Mouse (Mus musculus) forebrain, postnatal 0 days (tissue): ENCODE results near the gene Ift81. TPM values are rescaled to one million over a fixed set of nuclear protein-coding genes. Genes with fewer than 3 reads are reported as not detected.
"Not testable (repeated sequence)": the region's sequence is repeated elsewhere in the genome, so short reads cannot be mapped to it uniquely, and the experiment has no call there.

ENCODE experiments used
- ATAC-seq: fragments of 200-750 bp; cut with Nextera tagmentation; 2 replicates; pipeline ENCODE4 v1.8.0; 2017; ENCODE audit warnings: mild to moderate bottlenecking, moderate library complexity
- DNase-seq: peaks from one replicate; pipeline ENCODE4 v3.0.0-alpha.2; 2015
- H3K27ac ChIP-seq: fragments of 300-500 bp; sonication (generic); 2 replicates; pipeline ENCODE4 v1.5.1; 2014; ENCODE audit warnings: low read depth, mild to moderate bottlenecking, antibody characterized with exemption, low read length, moderate library complexity, mixed read lengths
- H3K27me3 ChIP-seq: fragments of 300-500 bp; sonication (generic); 2 replicates; pipeline ENCODE4 v1.6.1; 2014; ENCODE audit warnings: mild to moderate bottlenecking, low read length, mixed read lengths; ENCODE audit not compliant: insufficient read depth
- H3K36me3 ChIP-seq: fragments of 300-500 bp; sonication (generic); 2 replicates; pipeline ENCODE4 v1.6.1; 2014; ENCODE audit warnings: mild to moderate bottlenecking, moderate library complexity; ENCODE audit not compliant: insufficient read depth
- H3K4me1 ChIP-seq: fragments of 300-500 bp; sonication (generic); 2 replicates; pipeline ENCODE4 v1.6.1; 2014; ENCODE audit warnings: antibody characterized with exemption; ENCODE audit not compliant: insufficient read depth
- H3K4me2 ChIP-seq: fragments of 300-500 bp; sonication (generic); 2 replicates; pipeline ENCODE4 v1.6.1; 2014; ENCODE audit warnings: low read depth, mild to moderate bottlenecking, moderate library complexity
- H3K4me3 ChIP-seq: fragments of 300-500 bp; sonication (generic); 2 replicates; pipeline ENCODE4 v1.5.1; 2014; ENCODE audit warnings: low read depth, low read length, mixed read lengths
- H3K9ac ChIP-seq: fragments of 300-500 bp; sonication (generic); 2 replicates; pipeline ENCODE4 v1.6.1; 2014; ENCODE audit warnings: mild to moderate bottlenecking
- H3K9me3 ChIP-seq: fragments of 300-500 bp; sonication (generic); 2 replicates; pipeline ENCODE4 v1.6.1; 2016; ENCODE audit warnings: low read length
- CTCF ChIP-seq: sonication (generic); IDR thresholded peaks from 2 replicates; pipeline ENCODE4 v1.5.1; 2016; ENCODE audit warnings: antibody characterized with exemption, control low read depth, low read depth
- WGBS: fragments of 180-500 bp; shearing (Covaris S2); extraction: QIAGEN DNeasy Blood & Tissue Kit; methylation state at CpG from one replicate; pipeline ENCODE4 v1.1.7; 2014; 5-methylcytosine and 5-hydroxymethylcytosine counted together
- polyA plus RNA-seq: library from polyadenylated mRNA; unstranded; fragments of >200 nt; fragmentation: Nextera tagmentation; extraction: Ambion mirVana; gene quantifications from 2 replicates; pipeline ENCODE4 v1.2.1, GENCODE M21; 2015
- total RNA-seq: library from RNA; depleted of rRNA; stranded (reverse); fragments of >200 nt; gene quantifications from 2 replicates; pipeline ENCODE4 v1.2.3, GENCODE M21; 2014

The Ift81 gene
- total and polyA plus RNA-seq, 2 experiments from 2014 or later: 48.1 to 67.0 TPM

DNA sequence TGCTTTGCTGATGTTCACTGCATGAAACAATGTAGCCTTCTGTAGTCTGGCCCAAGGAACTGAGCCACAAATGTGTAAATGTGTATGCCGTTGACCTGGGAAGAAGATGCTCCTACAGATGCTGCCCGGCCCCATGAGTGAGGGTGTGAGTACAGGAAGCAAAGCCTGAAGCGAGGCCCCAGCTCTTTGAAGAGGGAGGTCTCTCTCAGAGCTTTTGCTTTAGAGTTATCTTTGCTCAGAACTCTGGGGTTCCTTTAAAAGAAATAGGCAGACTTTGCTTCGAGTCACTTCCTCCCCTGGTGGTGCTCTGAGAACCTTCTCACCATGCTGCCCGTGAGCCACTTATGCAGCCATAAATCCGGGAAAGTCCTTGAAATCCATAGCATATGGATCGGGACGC, 35.8 kb upstream of the Ift81 start:
- Histone ChIP-seq H3K9me3 (no peaks in the 10 kb centered on the region), H3K4me1 (peaks cover 11% of the 10 kb centered on the region; the same call in 1 of the 2 replicates), H3K9ac (no peak overlapping the region), H3K36me3 (no peaks in the 10 kb centered on the region), H3K4me3 (no peak overlapping the region), H3K27ac (no peak overlapping the region), H3K4me2 (no peak overlapping the region), H3K27me3 (no peaks in the 10 kb centered on the region)
- ATAC-seq (no peak), DNase-seq (no peak)
- WGBS: 86% methylated on average over 8 of the region's 8 CpGs
- no peak for TF ChIP-seq CTCF

DNA sequence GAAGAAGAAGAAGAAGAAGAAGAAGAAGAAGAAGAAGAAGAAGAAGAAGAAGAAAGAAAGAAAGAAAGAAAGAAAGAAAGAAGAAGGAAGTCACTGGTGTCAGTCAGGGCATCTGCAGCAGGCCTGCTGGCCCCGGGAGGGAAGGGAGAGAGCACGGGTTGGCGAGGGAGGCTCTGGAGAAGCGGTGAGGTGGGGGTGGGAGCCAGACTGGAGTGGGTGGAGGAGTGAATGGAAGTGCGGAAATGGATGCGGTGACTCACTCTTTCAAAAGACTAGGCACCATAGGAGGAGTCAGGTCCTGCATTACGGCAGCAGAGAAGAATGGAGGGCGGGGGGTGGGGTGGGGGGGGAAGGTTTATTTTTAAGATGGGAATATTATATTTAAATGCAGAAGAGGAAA, 34.9 kb upstream of the Ift81 start:
- no peak overlapping the region for H3K27ac ChIP-seq
- 84% methylated on average over 8 of the region's 8 CpGs for WGBS
- H3K4me3 ChIP-seq: no peak overlapping the region
- no peaks in the 10 kb centered on the region for H3K9me3 ChIP-seq
- TF ChIP-seq CTCF: no peak
- no peak for DNase-seq
- no peaks in the 10 kb centered on the region for H3K27me3 ChIP-seq
- no peaks in the 10 kb centered on the region for H3K36me3 ChIP-seq
- H3K9ac ChIP-seq: no peak overlapping the region
- no peak overlapping the region for H3K4me2 ChIP-seq
- ATAC-seq: no peak
- H3K4me1 ChIP-seq: peaks cover 11% of the 10 kb centered on the region; the same call in 1 of the 2 replicates

- not testable (repeated sequence) for ATAC-seq
These were observed 33.6 kb upstream of the Ift81 start for GRCm38 (mm10) chr5:122647952-122648374.

GRCm38 (mm10) chr5:122647256-122647924, 33.1 kb upstream of the Ift81 start:
- Histone ChIP-seq H3K36me3 (no peaks in the 10 kb centered on the region), H3K27me3 (no peaks in the 10 kb centered on the region), H3K9ac (no peak overlapping the region), H3K4me3 (no peak overlapping the region), H3K4me1 (no peaks in the 10 kb centered on the region), H3K27ac (no peak overlapping the region), H3K4me2 (no peak overlapping the region), H3K9me3 (no peaks in the 10 kb centered on the region)
- WGBS: 60% methylated on average over 9 of the region's 9 CpGs
- DNase-seq (no peak), ATAC-seq (no peak)
- no peak for TF ChIP-seq CTCF

More at GRCm38 (mm10) chr5:122647952-122648374, 33.6 kb upstream of the Ift81 start:
- H3K27me3 ChIP-seq, H3K36me3 ChIP-seq, H3K4me1 ChIP-seq, H3K27ac ChIP-seq, H3K4me2 ChIP-seq, H3K4me3 ChIP-seq, H3K9me3 ChIP-seq, H3K9ac ChIP-seq, DNase-seq: not testable (repeated sequence)
- 95% methylated on average over 14 of the region's 14 CpGs for WGBS

DNA sequence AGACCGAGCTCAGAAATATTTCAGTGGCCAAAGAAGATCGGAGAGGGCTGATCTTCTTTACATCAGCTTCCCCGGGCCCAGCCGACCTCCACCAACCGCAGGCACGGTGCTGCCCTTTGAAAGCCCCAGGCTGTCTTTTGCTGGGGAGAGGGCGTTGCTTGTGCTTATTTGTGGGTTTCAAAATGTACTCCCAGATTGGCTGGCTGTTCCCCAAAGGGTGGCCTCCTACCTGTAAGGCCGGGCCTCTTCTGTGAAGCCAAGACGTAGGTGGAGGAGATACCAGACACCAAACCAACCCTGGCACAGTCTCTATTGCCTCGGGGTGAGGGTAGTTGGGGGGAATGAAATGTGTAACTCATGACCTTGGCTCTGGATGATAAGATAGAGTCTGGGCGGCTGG, 31.7 kb upstream of the Ift81 start:
- H3K27ac ChIP-seq: no peak overlapping the region
- H3K4me1 ChIP-seq: no peaks in the 10 kb centered on the region
- no peak for ATAC-seq
- no peaks in the 10 kb centered on the region for H3K36me3 ChIP-seq
- H3K4me2 ChIP-seq: no peak overlapping the region
- TF ChIP-seq CTCF: no peak
- H3K4me3 ChIP-seq: no peak overlapping the region
- H3K27me3 ChIP-seq: no peaks in the 10 kb centered on the region
- no peak for DNase-seq
- 88% methylated on average over 11 of the region's 11 CpGs for WGBS
- no peak overlapping the region for H3K9ac ChIP-seq
- no peaks in the 10 kb centered on the region for H3K9me3 ChIP-seq

GRCm38 (mm10) chr5:122645290-122645689, 31.0 kb upstream of the Ift81 start:
- Histone ChIP-seq H3K4me3 (no peak overlapping the region), H3K27ac (no peak overlapping the region), H3K4me2 (no peak overlapping the region), H3K36me3 (no peaks in the 10 kb centered on the region), H3K9ac (no peak overlapping the region), H3K9me3 (no peaks in the 10 kb centered on the region), H3K4me1 (no peaks in the 10 kb centered on the region), H3K27me3 (no peaks in the 10 kb centered on the region)
- no peak for DNase-seq
- no peak for TF ChIP-seq CTCF
- 92% methylated on average over 6 of the region's 6 CpGs for WGBS
- no peak for ATAC-seq

GRCm38 (mm10) chr5:122644111-122644607, 29.8 kb upstream of the Ift81 start:
- Histone ChIP-seq H3K9ac (no peak overlapping the region), H3K36me3 (no peaks in the 10 kb centered on the region), H3K27ac (no peak overlapping the region), H3K4me3 (no peak overlapping the region), H3K4me2 (peak overlapping the region; percentile 5; the same call in 1 of the 2 replicates), H3K4me1 (no peaks in the 10 kb centered on the region), H3K9me3 (no peaks in the 10 kb centered on the region), H3K27me3 (no peaks in the 10 kb centered on the region)
- WGBS: 69% methylated on average over 15 of the region's 15 CpGs
- no peak for DNase-seq
- TF ChIP-seq CTCF: no peak
- peak; percentile 27; the same call in 1 of the 2 replicates for ATAC-seq
